Mouse (Mus musculus) forelimb bud, embryonic 11.5 days (tissue): Measurements from ENCODE around the gene Slmap.
A peak's percentile ranks its signal among the peaks of the same experiment; 100 is the strongest.
"Not testable (repeated sequence)": the region's sequence is repeated elsewhere in the genome, so short reads cannot be mapped to it uniquely, and the experiment has no call there.

Source experiments
- DNase-seq: peaks from one replicate; pipeline ENCODE4 v3.0.0-alpha.2; 2012; ENCODE audit warnings: low read depth, low spot score

Slmap gene

GRCm38 (mm10) chr14:26532752-26533151, 2.0 kb downstream of the Slmap start:
- no peak for DNase-seq

GRCm38 (mm10) chr14:26531410-26532313, 3.1 kb downstream of the Slmap start:
- no peak for DNase-seq

- no peak for DNase-seq
These were observed 4.4 kb downstream of the Slmap start for GRCm38 (mm10) chr14:26530350-26530749.

DNA sequence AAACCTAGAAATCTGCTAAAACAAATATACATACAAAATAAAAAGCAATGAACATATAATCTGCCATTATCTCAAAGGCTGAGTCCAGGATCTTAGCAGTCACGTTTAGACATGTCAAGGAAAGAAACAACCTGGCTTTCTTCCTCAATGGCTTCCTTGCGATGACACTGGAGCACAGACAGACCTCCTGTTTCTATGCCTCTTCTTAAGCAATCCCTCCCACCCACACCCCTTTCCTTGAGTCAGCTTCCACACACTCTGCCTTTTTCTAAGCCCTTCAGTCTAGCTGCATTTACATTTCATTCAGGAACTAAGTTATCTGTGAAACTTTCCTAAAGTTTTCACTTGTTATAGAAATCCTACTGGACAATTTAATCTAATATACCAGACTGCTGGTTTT, 6.4 kb downstream of the Slmap start:
- no peak for DNase-seq

DNA sequence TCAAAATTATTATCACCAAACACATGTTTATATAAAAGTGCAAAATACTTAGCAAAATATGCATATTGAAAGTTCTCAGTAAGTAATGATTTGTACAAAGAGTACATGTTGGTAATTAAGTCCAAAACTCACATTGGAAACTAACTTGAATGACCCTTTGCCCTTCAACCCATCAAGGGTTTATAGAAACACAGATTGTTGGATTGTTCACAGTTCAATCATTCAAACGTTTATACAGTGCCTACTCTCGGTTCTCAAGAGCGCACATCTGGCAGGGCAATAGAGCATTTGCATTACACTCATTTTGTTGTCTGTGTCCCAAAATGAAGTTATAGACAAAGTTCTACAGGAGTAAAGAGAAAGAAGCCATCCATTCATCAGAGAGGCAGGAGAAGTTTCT, 8.8 kb downstream of the Slmap start:
- no peak for DNase-seq

GRCm38 (mm10) chr14:26523082-26523481, 11.6 kb downstream of the Slmap start:
- DNase-seq, result no peak

GRCm38 (mm10) chr14:26519831-26520230, 14.9 kb downstream of the Slmap start:
- no peak for DNase-seq

DNA sequence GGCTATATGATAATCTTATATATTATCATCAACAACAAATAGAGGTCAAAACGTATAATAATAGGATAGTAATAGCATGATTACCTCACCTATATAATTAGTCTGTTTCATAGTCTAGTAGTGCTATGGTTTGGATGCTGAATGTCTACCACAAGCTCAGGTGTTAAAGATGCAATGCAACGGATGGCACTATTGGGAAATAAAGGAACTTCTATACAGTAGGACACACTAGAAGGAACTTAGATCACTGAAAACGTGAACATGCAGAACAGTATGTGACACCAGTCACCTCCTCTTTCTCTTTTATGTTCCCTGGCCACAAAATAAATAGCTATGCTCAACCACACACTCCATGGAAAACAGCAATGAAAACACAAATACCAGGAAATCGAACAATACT, 16.9 kb downstream of the Slmap start:
- no peak for DNase-seq

DNA sequence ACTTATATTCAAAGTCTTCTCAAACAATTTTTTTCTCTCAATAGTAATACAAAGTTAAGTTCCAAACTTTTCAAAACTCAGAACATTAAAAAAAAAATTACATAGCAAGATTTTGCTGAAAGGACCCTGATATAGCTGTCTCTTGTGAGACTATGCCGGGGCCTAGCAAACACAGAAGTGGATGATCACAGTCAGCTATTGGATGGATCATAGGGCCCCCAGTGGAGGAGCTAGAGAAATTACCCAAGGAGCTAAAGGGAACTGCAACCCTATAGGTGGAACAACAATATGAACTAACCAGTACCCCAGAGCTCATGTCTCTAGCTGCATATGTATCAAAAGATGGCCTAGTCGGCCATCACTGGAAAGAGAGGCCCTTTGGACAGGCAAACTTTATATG, 18.5 kb downstream of the Slmap start:
- not testable (repeated sequence) for DNase-seq

- DNase-seq, result no peak
These were observed 18.9 kb downstream of the Slmap start for GRCm38 (mm10) chr14:26515802-26516201.

DNA sequence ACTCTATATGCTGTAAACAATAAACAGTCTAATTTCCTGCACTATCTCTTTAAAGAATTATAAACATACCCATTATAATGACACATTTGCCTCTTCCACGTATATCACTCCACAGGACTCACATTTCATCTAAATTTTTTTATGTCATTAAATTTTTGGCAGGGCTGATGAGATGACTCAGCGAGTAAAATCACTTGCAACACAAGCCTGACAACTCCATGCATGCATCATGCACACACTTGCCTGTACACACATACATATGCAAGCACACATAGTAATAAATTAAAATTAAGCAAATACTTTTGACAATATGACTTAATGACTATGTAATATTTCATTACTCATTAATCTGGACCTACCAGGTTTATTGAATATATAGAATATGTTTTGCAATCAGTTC, 24.2 kb downstream of the Slmap start:
- no peak for DNase-seq

GRCm38 (mm10) chr14:26508150-26508549, 26.6 kb downstream of the Slmap start:
- DNase-seq, result no peak

GRCm38 (mm10) chr14:26507361-26507760, 27.4 kb downstream of the Slmap start:
- no peak for DNase-seq

- no peak for DNase-seq
These were observed 30.2 kb downstream of the Slmap start for GRCm38 (mm10) chr14:26504541-26504940.

- no peak for DNase-seq
These were observed 34.4 kb downstream of the Slmap start for GRCm38 (mm10) chr14:26500136-26500933.

DNA sequence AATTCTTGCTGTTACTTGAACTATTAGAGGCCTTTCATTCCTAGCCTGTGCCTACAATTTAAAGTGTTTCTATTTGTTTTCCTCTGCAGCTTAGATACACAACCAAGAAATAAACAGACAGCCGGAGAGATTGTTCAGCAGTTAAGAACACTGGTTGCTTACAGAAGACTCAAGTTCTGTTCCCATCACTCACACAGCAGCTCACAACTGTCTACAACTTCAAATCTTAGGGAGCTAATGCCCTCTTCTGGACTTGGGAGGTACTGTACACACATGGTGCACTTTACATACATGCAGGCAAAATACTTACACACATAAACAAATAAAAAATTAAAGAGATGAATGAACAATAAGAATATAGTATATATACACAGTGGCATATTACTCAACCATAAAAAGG, 39.7 kb downstream of the Slmap start:
- DNase-seq, result no peak

DNA sequence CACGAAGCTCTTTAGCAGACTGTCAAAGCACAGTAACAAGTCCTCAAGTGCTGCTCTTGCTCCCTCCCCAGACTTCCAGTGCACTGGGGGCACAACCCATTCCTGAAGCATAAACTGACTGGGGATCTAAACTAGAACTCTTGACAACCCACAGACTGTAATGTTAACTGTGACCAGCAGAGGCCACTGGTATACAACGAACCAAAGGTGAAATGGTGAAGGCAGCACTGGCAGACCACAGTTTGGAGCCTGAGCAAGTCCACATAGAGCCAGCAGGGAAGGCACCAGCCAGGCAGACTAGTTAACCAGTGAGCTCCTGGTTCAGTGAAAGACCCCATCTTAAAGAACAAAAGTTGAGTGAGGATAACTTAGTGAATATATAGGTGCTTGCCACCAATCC, 43.6 kb downstream of the Slmap start:
- peak; percentile 75 for DNase-seq

- no peak for DNase-seq
These were observed 46.3 kb downstream of the Slmap start for GRCm38 (mm10) chr14:26488329-26489020.

- peak; percentile 49 for DNase-seq
These were observed 48.1 kb downstream of the Slmap start for GRCm38 (mm10) chr14:26486416-26487198.

- no peak for DNase-seq
These were observed 53.3 kb downstream of the Slmap start for GRCm38 (mm10) chr14:26481457-26481856.

GRCm38 (mm10) chr14:26477738-26478137, 57.0 kb downstream of the Slmap start:
- no peak for DNase-seq
